Mouse (Mus musculus): ENCODE data around the gene Bcap31.
A peak's percentile ranks its signal among the peaks of the same experiment; 100 is the strongest.

Bcap31 gene

GRCm38 (mm10) chrX:73684156-73684555 lies 31.8 kb downstream of the Bcap31 start:
- DNase-seq (ENCODE audit: low spot score in 2 of 2) = no peak

DNA sequence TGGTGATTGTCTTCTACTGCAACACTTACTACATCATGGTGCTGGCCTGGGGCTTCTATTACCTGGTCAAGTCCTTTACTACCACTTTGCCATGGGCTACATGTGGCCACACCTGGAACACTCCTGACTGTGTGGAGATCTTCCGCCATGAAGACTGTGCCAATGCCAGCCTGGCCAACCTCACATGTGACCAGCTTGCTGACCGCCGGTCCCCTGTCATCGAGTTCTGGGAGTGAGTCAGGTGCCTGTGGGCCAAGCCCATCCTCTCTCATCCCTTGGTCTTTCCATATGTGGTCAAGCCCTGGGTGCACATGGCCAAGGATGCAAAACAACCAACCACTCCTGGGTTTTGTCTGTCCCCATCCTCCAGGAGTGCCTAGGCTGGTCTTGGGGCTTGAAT lies 39.3 kb downstream of the Bcap31 start:
- DNase-seq (ENCODE audit: low spot score in 2 of 2) = no peak

- no peak for DNase-seq (ENCODE audit: low spot score in 2 of 2)
Measured at GRCm38 (mm10) chrX:73675231-73675630, 40.7 kb downstream of the Bcap31 start.

DNA sequence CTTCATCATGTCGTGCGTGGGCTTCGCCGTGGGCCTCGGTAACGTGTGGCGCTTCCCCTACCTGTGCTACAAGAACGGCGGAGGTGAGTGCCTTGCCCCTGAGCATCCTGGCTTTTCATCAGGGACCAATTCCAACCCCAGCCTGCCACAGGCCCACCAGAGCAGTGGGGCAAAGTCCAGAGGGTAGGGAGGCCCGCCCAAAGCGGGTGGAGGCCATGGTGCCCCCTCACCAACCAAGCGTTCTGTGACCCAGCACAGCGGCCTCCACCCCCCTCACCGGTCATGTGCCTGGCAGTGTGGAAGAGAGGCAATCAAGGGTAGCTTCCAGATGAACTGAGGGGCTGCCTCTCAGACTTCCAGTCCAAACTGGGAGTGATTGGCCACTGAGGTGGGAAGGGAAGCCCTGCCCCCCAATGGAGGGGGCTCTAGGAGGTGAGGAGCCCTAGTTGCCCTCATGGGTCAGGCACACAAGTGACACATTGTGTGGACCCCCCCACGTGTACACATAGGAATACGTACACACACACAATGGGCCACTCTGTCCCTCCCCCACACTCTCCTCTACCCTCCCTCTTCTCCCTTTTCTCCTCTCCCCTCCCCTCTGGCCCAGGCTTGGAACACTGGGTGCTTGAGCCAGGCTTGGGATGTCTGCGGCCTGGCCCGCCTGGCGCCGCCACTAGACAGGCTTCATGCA lies 41.9 kb downstream of the Bcap31 start:
- no peak for DNase-seq (ENCODE audit: low spot score in 2 of 2)

DNA sequence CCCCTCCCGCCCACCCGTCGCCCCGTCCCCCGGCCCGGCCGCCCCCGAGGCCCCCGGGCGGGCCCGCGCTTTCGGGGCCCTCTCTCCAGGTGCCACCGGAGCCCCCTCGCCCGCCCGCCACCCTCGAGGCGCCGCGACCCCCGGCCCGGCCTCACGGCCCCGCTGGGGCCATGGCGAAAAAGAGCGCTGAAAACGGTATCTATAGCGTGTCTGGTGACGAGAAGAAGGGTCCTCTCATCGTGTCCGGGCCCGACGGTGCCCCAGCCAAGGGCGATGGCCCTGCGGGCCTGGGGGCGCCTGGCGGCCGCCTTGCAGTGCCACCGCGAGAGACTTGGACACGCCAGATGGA lies 42.4 kb downstream of the Bcap31 start:
- DNase-seq (ENCODE audit: low spot score in 2 of 2) = no peak

GRCm38 (mm10) chrX:73672879-73673618 lies 42.9 kb downstream of the Bcap31 start, which contains the start of gene Slc6a8:
Gene Slc6a8 (plus strand): TSS chrX:73673150.
- DNase-seq (ENCODE audit: low spot score in 2 of 2) = peak; percentile 50 to 53

DNA sequence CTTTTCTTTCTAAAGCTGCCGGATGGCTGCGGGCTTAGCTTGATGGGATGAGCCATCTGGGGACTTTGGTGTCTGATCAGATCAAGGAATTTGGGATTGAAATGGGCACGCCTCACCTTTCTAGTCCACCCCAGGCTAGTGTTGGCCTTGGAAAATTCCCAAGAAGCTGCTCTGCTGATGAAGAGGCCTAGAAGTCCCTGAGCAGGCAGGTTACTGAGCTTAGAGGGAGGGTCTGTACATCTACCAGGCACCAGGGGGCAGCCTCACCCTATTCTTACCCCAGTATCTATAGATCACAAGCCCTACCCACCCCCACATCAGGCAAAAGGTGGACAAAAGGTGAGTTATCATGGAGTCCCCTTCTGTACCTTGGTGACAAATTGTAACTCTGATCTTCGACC lies 43.9 kb downstream of the Bcap31 start:
- DNase-seq (ENCODE audit: low spot score in 2 of 2) = peak in 1 of 2 experiments; percentile 36

- no peak for DNase-seq (ENCODE audit: low spot score in 2 of 2)
Measured at GRCm38 (mm10) chrX:73663143-73663542, 52.8 kb downstream of the Bcap31 start.

DNA sequence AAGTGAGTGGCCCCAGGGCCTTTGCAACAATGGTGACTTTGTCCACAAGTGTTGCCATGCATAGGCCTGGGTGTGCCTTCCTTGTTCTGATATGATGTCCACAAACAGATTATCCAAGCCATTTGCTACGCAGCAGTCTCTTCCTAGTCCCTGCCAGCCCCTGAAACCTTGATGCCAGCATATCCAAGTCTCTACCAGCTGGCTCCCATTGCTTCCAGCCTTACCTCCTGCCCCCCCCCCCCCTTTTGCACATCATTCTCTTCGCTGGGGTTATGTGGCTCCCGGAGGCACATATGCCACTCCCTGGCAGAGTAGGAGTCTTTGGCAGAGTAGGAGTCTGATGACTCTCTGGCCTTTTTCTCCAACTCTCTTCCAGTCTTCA lies 55.7 kb downstream of the Bcap31 start:
- no peak for DNase-seq (ENCODE audit: low spot score in 2 of 2)

- no peak for DNase-seq (ENCODE audit: low spot score in 2 of 2)
Measured at GRCm38 (mm10) chrX:73659575-73660283, 56.2 kb downstream of the Bcap31 start, which contains the start of gene Pnck. Gene Pnck (minus strand): TSS chrX:73660117.

GRCm38 (mm10) chrX:73658936-73659574 lies 56.9 kb downstream of the Bcap31 start:
- DNase-seq (ENCODE audit: low spot score in 2 of 2) = no peak

DNA sequence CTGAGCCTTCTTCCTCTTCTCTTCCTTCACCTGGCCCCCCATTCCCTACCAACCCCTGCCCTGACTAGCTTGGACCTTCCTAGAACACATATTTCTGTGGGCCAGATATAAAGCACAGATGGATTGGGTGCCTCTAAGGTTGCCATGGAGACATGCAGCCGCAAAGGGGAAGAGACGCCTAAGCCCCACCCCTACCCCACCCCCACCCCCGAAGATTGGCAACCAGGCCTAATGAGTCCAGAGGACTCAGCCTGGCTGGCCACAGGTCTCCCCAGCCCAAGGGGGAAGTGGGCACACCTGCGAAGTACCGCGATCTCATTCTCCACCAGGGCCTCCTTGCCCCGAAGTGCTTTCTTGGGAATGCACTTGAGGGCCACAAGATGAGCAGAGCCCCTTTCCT lies 57.6 kb downstream of the Bcap31 start:
- no peak for DNase-seq (ENCODE audit: low spot score in 2 of 2)

DNA sequence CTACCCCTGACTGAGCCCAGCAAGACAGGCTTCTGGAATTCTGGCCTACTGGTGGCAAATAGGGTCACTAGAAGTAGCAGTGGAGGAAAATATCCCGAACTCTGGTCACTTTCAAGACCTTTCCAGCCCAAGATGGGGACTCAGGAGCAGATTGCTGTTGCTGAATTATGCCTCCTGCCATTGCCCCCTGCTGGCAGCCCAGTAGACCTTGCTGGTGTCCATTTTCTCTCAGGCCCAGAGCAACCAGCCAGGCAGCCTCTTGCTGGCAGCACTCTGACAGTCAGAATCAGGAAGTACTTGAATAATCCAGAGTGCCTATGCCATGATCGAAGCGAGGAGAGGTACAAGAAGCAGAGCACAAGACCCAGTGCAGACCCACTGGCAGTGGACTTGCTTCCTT lies 60.4 kb downstream of the Bcap31 start:
- no peak for DNase-seq (ENCODE audit: low spot score in 2 of 2)

GRCm38 (mm10) chrX:73654177-73654576 lies 61.8 kb downstream of the Bcap31 start:
- DNase-seq (ENCODE audit: low spot score in 2 of 2) = peak in 1 of 2 experiments; percentile 57

DNA sequence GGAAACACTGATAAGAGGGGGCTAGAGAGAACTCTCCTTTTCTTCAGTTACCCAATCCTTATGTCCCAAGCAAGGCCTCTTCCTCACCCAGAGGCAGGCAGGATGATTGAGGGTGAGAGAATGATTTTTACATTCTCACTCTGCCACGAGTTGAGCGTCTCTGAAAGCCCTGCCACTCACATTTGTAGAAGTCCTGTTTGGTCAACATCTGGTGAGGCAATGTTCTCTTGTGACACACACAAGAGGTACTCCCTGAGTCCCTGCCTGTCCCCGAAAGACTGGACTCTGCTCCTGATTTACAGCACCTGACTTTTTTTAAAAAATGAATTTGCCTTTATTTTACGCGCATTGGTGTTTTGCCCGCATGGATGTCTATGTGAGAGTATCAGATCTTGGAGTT lies 62.6 kb downstream of the Bcap31 start:
- no peak for DNase-seq (ENCODE audit: low spot score in 2 of 2)

DNA sequence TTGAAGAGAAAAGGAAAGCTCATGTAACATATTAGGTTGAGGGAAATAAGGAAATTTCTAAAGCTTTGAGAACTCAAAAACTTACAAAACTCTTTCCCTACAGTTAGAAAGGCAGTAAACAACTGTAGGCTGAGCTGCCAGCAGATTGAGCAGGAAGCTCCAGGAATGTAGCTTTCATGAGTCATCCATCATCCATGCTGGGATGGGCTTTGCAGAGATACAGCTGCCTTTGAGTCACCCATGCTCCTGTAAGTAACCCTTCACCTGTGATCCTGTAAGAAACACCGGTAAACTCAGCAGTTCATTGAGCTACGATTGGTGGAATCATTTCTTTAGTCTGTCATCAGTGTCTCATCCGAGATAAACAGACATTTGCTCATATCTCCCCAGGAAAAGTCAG lies 65.1 kb downstream of the Bcap31 start:
- no peak for DNase-seq (ENCODE audit: low spot score in 2 of 2)

- no peak for DNase-seq (ENCODE audit: low spot score in 2 of 2)
Measured at GRCm38 (mm10) chrX:73645121-73645520, 70.9 kb downstream of the Bcap31 start.

GRCm38 (mm10) chrX:73639901-73640469 lies 76.0 kb downstream of the Bcap31 start:
- no peak for DNase-seq (ENCODE audit: low spot score in 2 of 2)

DNA sequence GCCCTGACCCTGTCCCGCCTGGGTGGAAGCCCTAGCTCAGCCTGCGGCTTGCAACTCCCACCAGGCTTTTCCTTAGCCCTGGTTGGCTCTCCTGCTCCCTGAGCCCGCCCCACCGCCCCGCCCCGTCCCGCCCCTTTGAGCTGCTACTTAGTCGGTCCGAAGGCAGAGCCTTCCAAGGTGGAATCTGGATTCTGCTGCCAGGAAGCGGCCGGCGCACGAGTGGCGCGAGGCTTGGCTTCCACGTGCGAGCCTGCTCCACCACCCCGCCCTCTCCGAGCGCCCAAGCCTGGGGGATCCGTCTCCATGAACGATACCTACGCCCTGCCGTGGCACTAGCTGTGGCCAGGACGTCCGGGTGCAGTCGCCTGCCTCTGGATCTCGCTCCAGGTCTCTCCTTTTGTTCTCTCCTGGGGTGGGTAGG lies 76.7 kb downstream of the Bcap31 start, which contains the start of gene Dusp9:
Gene Dusp9 (plus strand): TSS at position 165 of the 421 bp plus-strand sequence.
- DNase-seq (ENCODE audit: low spot score in 2 of 2) = no peak

GRCm38 (mm10) chrX:73637415-73637814 lies 78.6 kb downstream of the Bcap31 start:
- DNase-seq (ENCODE audit: low spot score in 2 of 2) = no peak

All from urinary bladder, adult 18-20 months (tissue).